Mouse (Mus musculus): ENCODE measurements around the gene Bach2.

Gene Bach2

GRCm38 (mm10) chr4:32262825-32263684, 24.5 kb downstream of the Bach2 start:
- H3K4me3 ChIP-seq (replicated peaks; ENCODE audit: low read length) = no peak overlapping the region
- H3K9me3 ChIP-seq (ENCODE audit: low read length) = no peaks in the 10 kb centered on the region
- 0 out of 2 replicates have a peak, but pooled peaks cover 5% of the 10 kb centered on the region for H3K27me3 ChIP-seq (ENCODE audit: insufficient read depth, low read length)
- H3K36me3 ChIP-seq (ENCODE audit: insufficient read depth, low read length) = no peaks in the 10 kb centered on the region
- peaks cover 10% of the 10 kb centered on the region for H3K4me1 ChIP-seq (replicated peaks; ENCODE audit: low read depth, low read length)
- TF ChIP-seq POU5F1 (IDR thresholded peaks at IDR 0.05; ENCODE audit: borderline replicate concordance, low read length) (no peak), NANOG (IDR thresholded peaks at IDR 0.05; ENCODE audit: borderline replicate concordance, low read length) (no peak), CTCF (conservative IDR thresholded peaks at IDR 0.05; ENCODE audit: low read length) (no peak)

- Histone ChIP-seq H3K4me1 (replicated peaks; ENCODE audit: low read depth, low read length) (peaks cover 9% of the 10 kb centered on the region), H3K9me3 (ENCODE audit: low read length) (no peaks in the 10 kb centered on the region), H3K36me3 (ENCODE audit: insufficient read depth, low read length) (no peaks in the 10 kb centered on the region), H3K27me3 (ENCODE audit: insufficient read depth, low read length) (0 out of 2 replicates have a peak, but pooled peaks cover 5% of the 10 kb centered on the region), H3K4me3 (replicated peaks; ENCODE audit: low read length) (no peak overlapping the region)
- TF ChIP-seq POU5F1 (IDR thresholded peaks at IDR 0.05; ENCODE audit: borderline replicate concordance, low read length) = no peak
- TF ChIP-seq NANOG (IDR thresholded peaks at IDR 0.05; ENCODE audit: borderline replicate concordance, low read length) = no peak
- no peak for TF ChIP-seq CTCF (conservative IDR thresholded peaks at IDR 0.05; ENCODE audit: low read length)
Observed at GRCm38 (mm10) chr4:32263685-32264038, 25.1 kb downstream of the Bach2 start.

- H3K9me3 ChIP-seq (ENCODE audit: low read length) = no peaks in the 10 kb centered on the region
- no peaks in the 10 kb centered on the region for H3K27me3 ChIP-seq (ENCODE audit: insufficient read depth, low read length)
- H3K4me1 ChIP-seq (replicated peaks; ENCODE audit: low read depth, low read length) = peaks cover 9% of the 10 kb centered on the region
- no peak overlapping the region for H3K4me3 ChIP-seq (replicated peaks; ENCODE audit: low read length)
- H3K36me3 ChIP-seq (ENCODE audit: insufficient read depth, low read length) = no peaks in the 10 kb centered on the region
- TF ChIP-seq NANOG (IDR thresholded peaks at IDR 0.05; ENCODE audit: borderline replicate concordance, low read length) (no peak), POU5F1 (IDR thresholded peaks at IDR 0.05; ENCODE audit: borderline replicate concordance, low read length) (no peak), CTCF (conservative IDR thresholded peaks at IDR 0.05; ENCODE audit: low read length) (no peak)
Observed at GRCm38 (mm10) chr4:32264892-32265291, 26.3 kb downstream of the Bach2 start.

GRCm38 (mm10) chr4:32266731-32267130, 28.1 kb downstream of the Bach2 start:
- no peak for TF ChIP-seq POU5F1 (IDR thresholded peaks at IDR 0.05; ENCODE audit: borderline replicate concordance, low read length)
- no peak for TF ChIP-seq CTCF (conservative IDR thresholded peaks at IDR 0.05; ENCODE audit: low read length)
- TF ChIP-seq NANOG (IDR thresholded peaks at IDR 0.05; ENCODE audit: borderline replicate concordance, low read length) = no peak
- Histone ChIP-seq H3K9me3 (ENCODE audit: low read length) (no peaks in the 10 kb centered on the region), H3K4me3 (replicated peaks; ENCODE audit: low read length) (no peak overlapping the region), H3K27me3 (ENCODE audit: insufficient read depth, low read length) (no peaks in the 10 kb centered on the region), H3K36me3 (ENCODE audit: insufficient read depth, low read length) (no peaks in the 10 kb centered on the region), H3K4me1 (replicated peaks; ENCODE audit: low read depth, low read length) (peaks cover 9% of the 10 kb centered on the region)

- H3K27me3 ChIP-seq (ENCODE audit: insufficient read depth, low read length) = no peaks in the 10 kb centered on the region
- no peaks in the 10 kb centered on the region for H3K36me3 ChIP-seq (ENCODE audit: insufficient read depth, low read length)
- no peaks in the 10 kb centered on the region for H3K9me3 ChIP-seq (ENCODE audit: low read length)
- H3K4me1 ChIP-seq (replicated peaks; ENCODE audit: low read depth, low read length) = peaks cover 9% of the 10 kb centered on the region
- TF ChIP-seq NANOG (IDR thresholded peaks at IDR 0.05; ENCODE audit: borderline replicate concordance, low read length) (no peak), POU5F1 (IDR thresholded peaks at IDR 0.05; ENCODE audit: borderline replicate concordance, low read length) (no peak), CTCF (conservative IDR thresholded peaks at IDR 0.05; ENCODE audit: low read length) (no peak)
- no peak overlapping the region for H3K4me3 ChIP-seq (replicated peaks; ENCODE audit: low read length)
Observed at GRCm38 (mm10) chr4:32268042-32268441, 29.4 kb downstream of the Bach2 start.

GRCm38 (mm10) chr4:32272398-32272797, 33.8 kb downstream of the Bach2 start:
- TF ChIP-seq POU5F1 (IDR thresholded peaks at IDR 0.05; ENCODE audit: borderline replicate concordance, low read length) = no peak
- no peak for TF ChIP-seq NANOG (IDR thresholded peaks at IDR 0.05; ENCODE audit: borderline replicate concordance, low read length)
- no peak for TF ChIP-seq CTCF (conservative IDR thresholded peaks at IDR 0.05; ENCODE audit: low read length)
- Histone ChIP-seq H3K4me1 (replicated peaks; ENCODE audit: low read depth, low read length) (no peaks in the 10 kb centered on the region), H3K27me3 (ENCODE audit: insufficient read depth, low read length) (no peaks in the 10 kb centered on the region), H3K9me3 (ENCODE audit: low read length) (no peaks in the 10 kb centered on the region), H3K4me3 (replicated peaks; ENCODE audit: low read length) (no peak overlapping the region), H3K36me3 (ENCODE audit: insufficient read depth, low read length) (no peaks in the 10 kb centered on the region)

- no peak for TF ChIP-seq NANOG (IDR thresholded peaks at IDR 0.05; ENCODE audit: borderline replicate concordance, low read length)
- no peak for TF ChIP-seq POU5F1 (IDR thresholded peaks at IDR 0.05; ENCODE audit: borderline replicate concordance, low read length)
- no peak for TF ChIP-seq CTCF (conservative IDR thresholded peaks at IDR 0.05; ENCODE audit: low read length)
- H3K4me1 ChIP-seq (replicated peaks; ENCODE audit: low read depth, low read length) = no peaks in the 10 kb centered on the region
- H3K27me3 ChIP-seq (ENCODE audit: insufficient read depth, low read length) = no peaks in the 10 kb centered on the region
- H3K9me3 ChIP-seq (ENCODE audit: low read length) = no peaks in the 10 kb centered on the region
- H3K36me3 ChIP-seq (ENCODE audit: insufficient read depth, low read length) = no peaks in the 10 kb centered on the region
- no peak overlapping the region for H3K4me3 ChIP-seq (replicated peaks; ENCODE audit: low read length)
Observed at GRCm38 (mm10) chr4:32274776-32275294, 36.2 kb downstream of the Bach2 start.

GRCm38 (mm10) chr4:32279842-32280241, 41.2 kb downstream of the Bach2 start:
- no peaks in the 10 kb centered on the region for H3K9me3 ChIP-seq (ENCODE audit: low read length)
- H3K4me1 ChIP-seq (replicated peaks; ENCODE audit: low read depth, low read length) = no peaks in the 10 kb centered on the region
- no peak overlapping the region for H3K4me3 ChIP-seq (replicated peaks; ENCODE audit: low read length)
- no peaks in the 10 kb centered on the region for H3K27me3 ChIP-seq (ENCODE audit: insufficient read depth, low read length)
- H3K36me3 ChIP-seq (ENCODE audit: insufficient read depth, low read length) = no peaks in the 10 kb centered on the region
- TF ChIP-seq POU5F1 (IDR thresholded peaks at IDR 0.05; ENCODE audit: borderline replicate concordance, low read length) = no peak
- TF ChIP-seq CTCF (conservative IDR thresholded peaks at IDR 0.05; ENCODE audit: low read length) = no peak
- TF ChIP-seq NANOG (IDR thresholded peaks at IDR 0.05; ENCODE audit: borderline replicate concordance, low read length) = no peak

Data from E14TG2a.4 (cell line).